Mouse (Mus musculus) frontal cortex, postnatal 25 days (tissue): ENCODE results near the gene Fuz.

Experiments
- DNase-seq, 2 experiments: peaks; one replicate each; pipeline ENCODE4 v3.0.0; 2022; ENCODE audit warnings: low spot score in 2 of 2

The Fuz gene

GRCm38 (mm10) chr7:44888256-44889105, 7.4 kb upstream of the Fuz start:
- no peak for DNase-seq

DNA sequence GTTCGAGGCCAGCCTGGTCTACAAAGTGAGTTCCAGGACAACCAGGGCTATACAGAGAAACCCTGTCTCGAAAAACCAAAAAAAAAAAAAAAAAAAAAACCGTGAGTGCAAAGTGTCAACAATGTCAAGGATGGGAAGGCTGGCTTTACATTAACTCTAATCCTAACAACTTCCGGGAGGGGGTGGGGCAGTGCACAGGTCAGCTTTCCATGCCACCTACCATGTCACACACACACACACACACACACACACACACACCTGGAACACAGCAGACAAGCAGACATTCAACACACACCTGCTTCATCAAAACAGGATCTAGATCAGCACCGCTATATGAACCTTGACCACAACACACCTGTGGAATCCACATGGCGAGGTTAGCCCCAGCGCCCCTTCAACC, 5.7 kb upstream of the Fuz start:
- DNase-seq = no peak

DNA sequence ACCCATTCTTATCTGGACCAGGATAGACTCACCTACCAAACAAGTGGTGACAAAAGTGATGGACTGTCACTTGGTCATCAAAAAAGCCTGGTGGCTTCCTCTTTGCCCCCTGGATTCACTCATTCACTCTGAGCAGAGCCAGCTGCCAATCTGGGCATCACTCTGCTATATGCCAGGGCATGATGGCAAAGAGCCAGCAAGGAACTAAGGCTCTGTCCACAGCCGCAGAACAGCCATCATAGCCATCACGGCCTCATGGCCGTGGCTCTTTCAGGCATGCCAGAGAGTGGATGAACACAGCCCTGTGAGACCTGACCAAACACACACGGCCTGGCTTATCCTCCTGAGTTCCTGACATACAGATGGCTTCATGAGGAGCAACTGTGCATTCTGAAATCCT, 5.1 kb upstream of the Fuz start:
- DNase-seq = no peak

DNA sequence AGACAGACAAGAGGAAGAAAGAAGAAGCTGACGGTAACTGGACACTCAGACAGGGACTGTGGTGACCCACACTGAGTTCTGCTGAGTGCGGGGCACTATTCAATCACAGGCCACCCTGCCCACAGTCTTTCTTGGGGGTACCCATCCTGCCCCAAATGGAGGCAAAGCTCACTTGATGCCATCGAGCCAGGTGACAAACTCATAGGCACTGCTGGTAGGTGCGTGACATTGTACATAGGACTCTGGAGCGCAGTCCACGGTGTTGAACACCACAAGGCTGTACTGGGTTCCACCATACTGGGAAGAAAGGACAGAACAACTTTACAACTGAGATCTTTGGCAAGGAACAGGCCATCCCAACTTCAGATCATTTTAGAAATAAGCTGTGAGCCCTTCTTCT, 4.3 kb upstream of the Fuz start:
- DNase-seq = no peak

- DNase-seq = peak; percentile 85 to 88
Observed at GRCm38 (mm10) chr7:44892276-44892921, 3.5 kb upstream of the Fuz start, which contains the start of gene Med25. Gene Med25 (minus strand): TSS chr7:44892712.

DNA sequence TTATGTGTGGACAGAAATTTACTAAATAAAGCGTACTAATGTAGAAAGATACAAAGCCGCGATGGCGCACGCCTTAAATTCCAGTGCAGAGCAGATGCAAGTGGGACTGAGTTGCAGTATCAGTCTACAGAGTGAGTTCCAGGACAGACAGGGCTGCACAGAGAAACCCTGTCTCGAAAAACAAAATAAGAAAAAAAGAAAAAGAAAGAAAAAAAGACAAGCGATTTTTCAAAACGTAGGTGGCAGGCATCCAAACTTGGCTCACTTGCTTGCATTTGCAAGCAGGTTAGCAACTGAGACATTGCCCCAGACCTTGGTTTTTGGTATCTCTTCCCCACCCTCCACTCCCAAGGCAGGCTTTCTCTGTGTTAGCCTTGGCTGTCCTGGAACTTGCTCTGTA, 2.7 kb upstream of the Fuz start:
- DNase-seq = no peak

DNA sequence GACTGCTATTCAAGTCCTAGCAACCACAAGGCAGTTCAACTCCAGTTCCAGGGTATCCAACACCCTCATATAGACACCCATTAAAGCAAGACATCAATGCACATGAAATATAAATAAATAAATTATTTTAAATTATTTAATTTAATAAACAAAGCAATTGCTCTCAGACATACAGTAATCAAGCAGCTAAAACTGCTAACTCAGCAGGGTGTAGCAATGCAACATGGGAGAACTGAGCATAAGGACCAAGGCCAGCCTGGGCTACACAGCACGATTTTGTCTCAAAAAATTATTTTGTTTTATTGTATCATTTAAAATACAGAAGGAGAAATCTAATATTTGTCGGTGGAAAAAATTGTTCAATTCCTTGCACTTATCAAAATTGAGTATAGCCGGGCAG, 1.7 kb upstream of the Fuz start:
- no peak for DNase-seq

- DNase-seq = no peak
Observed at GRCm38 (mm10) chr7:44895206-44895592, 680 bp upstream of the Fuz start.

- no peak for DNase-seq
Observed at GRCm38 (mm10) chr7:44896499-44896898, 620 bp downstream of the Fuz start.

GRCm38 (mm10) chr7:44898607-44899006, 2.7 kb downstream of the Fuz start:
- DNase-seq = no peak

GRCm38 (mm10) chr7:44900632-44901031, 4.8 kb downstream of the Fuz start:
- no peak for DNase-seq

DNA sequence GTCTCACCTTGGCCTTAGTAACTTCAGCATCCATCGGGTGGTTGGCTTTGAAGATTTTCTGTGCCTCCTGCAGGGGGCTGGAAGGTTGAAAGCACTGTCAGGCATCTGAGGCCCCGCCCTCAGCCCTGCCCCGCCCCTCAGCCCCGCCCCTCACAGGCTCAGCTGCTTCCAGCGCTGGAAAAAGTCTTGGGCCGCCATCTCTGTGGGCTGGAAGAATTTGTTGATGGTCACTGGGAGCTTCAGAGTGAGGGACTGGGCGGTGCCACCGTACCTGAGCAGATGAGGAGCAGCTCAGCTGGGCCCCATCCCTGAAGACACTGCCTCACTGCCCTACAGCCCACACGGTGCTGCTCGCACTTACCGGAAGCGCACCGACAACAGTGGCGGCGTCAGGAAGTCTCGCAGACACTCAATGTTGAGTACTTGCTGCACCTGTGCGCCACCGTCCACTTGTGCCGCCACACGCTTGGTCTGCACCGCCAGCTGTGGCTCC, 5.4 kb downstream of the Fuz start:
- no peak for DNase-seq

- no peak for DNase-seq
Observed at GRCm38 (mm10) chr7:44905430-44905829, 9.6 kb downstream of the Fuz start.

- DNase-seq = no peak
Observed at GRCm38 (mm10) chr7:44908706-44909476, 13.0 kb downstream of the Fuz start.

DNA sequence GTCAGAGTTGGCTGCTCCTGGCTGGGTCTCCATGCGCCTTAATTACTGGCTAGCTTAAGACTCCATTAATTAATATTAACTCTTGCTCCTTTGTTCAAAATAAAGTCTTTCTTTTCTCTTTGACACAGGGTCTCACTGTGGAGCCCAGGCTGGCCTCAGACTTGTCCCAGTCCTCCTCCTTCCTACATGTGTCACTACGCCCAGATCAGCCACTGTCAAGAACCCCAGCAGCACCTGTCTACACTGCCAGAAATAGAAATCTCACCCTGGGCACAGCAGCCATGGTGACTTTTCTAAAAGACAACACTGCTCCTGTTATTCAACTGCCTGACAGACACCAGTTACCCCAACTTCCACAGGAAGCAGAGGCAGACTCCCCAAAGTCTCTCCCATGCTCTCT, 18.5 kb downstream of the Fuz start:
- DNase-seq = no peak

GRCm38 (mm10) chr7:44915314-44915713, 19.4 kb downstream of the Fuz start:
- DNase-seq = no peak

DNA sequence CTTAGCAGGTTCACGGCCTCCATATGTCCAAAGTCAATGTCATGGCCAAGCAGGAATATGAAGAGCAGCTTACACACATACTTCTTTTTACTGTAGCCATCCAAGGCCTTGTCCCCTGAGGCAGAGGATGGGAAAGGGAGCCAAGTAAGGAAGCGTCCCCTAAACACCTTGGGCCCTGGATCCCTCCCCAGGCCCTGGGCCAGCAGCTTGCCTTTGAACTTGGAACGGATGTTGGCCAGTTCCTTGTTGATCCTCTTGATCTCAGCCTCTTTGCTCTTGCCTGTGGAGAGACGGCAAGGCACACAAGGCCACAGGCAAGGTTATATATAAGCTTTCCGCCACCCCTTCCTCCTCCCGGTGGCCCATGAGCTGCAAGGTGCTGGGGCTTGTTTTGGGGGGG, 20.3 kb downstream of the Fuz start:
- no peak for DNase-seq

- DNase-seq = no peak
Observed at GRCm38 (mm10) chr7:44916881-44917280, 21.0 kb downstream of the Fuz start.

DNA sequence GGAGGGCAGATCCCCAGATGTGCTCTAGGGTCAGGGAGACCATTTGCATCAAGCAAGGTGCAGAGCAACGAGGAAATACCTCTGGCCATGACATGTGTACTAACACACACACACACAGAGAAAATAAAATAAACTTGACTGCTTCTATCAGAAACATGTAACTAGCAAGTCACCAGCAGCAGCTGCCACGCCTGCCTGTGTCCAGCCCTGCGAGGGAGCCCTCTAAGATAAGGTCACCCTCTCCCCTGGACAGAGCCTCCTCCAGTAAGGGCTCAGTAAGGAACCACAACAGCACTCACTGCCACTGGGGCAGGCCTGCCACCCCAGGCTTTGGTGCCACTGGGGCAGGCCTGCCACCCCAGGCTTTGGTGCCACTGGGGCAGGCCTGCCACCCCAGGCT, 22.3 kb downstream of the Fuz start:
- DNase-seq = no peak

GRCm38 (mm10) chr7:44919127-44919526, 23.2 kb downstream of the Fuz start:
- no peak for DNase-seq

- DNase-seq = no peak
Observed at GRCm38 (mm10) chr7:44922530-44922929, 26.7 kb downstream of the Fuz start.

GRCm38 (mm10) chr7:44925468-44925867, 29.6 kb downstream of the Fuz start:
- no peak for DNase-seq
